Mouse (Mus musculus): ENCODE data around the gene Cenph. TPM values are rescaled to one million over a fixed set of nuclear protein-coding genes. Genes with fewer than 3 reads are reported as not detected.
"Not testable (repeated sequence)": the region's sequence is repeated elsewhere in the genome, so short reads cannot be mapped to it uniquely, and the experiment has no call there.

Cenph gene
- polyA plus RNA-seq, 1 experiment from 2014 or later = 72.2 TPM

DNA sequence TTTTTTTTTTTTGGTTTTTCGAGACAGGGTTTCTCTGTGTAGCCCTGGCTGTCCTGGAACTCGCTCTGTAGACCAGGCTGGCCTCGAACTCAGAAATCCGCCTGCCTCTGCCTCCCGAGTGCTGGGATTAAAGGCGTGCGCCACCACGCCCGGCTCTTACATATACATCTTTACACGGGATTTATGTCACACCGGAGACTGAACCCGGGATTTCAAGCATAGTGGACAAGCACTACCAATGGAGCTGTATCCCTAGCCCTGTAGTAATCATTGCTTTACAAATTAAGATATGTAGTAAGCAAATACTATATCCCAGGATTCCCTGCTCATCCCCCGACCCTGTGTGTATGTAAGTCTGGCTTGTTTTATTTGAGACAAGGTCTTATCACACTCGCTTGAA is 12.4 kb upstream of the Cenph start:
- H3K4me1 ChIP-seq (ENCODE audit: control insufficient read depth, insufficient read depth, low read length); H3K4me2 ChIP-seq (ENCODE audit: low read depth, severe bottlenecking); H3K27me3 ChIP-seq (ENCODE audit: control insufficient read depth, insufficient read depth, low read length); H3K9me3 ChIP-seq (ENCODE audit: control insufficient read depth, low read length); H3K27ac ChIP-seq (replicated peaks; ENCODE audit: low read depth, low read length); H3K9ac ChIP-seq (ENCODE audit: low read length); H3K36me3 ChIP-seq (ENCODE audit: control insufficient read depth, insufficient read depth, low read length); H3K4me3 ChIP-seq (ENCODE audit: low read depth, low read length); ATAC-seq (ENCODE audit: insufficient number of reproducible peaks, low FRiP score, low TSS enrichment, low read depth); DNase-seq (ENCODE audit: low spot score): not testable (repeated sequence)
- 94% methylated on average over 10 of the region's 14 CpGs for WGBS

DNA sequence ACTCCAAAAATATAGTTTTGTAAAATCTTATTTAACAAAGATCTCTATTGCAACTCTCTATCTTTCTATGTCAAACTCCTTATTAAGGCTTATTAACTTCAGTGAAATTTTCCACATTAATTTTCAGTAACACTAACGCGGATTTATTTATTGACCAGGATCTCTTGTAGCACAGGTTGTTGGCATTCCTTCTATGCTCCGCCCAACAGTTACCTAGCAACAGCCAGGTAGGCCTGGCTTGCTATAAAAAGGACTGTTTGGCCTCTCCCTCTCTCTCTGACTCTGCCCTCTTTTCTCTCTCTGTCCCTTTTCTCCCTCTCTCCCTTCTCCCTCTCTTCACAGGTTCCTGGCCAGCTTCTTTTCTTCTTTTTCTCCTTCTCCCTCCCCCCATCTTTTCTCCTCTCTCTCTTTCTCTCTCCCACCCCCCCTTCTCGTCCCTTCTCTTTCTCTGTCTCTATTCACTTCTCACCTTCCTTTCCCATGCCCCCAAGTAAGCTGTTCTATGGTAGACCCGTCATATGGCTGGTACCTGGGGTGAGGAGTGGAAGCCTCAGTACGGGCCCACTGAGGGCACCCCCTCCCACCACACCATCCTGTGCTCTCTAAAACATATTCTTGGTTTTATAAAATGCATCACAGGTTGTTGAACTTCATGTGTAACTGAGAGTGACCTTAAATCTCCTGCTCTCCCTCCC is 11.8 kb upstream of the Cenph start:
- H3K9ac ChIP-seq (ENCODE audit: low read length) = no peak overlapping the region
- DNase-seq (ENCODE audit: low spot score) = no peak
- WGBS = 67% methylated on average over 6 of the region's 6 CpGs
- H3K4me2 ChIP-seq (ENCODE audit: low read depth, severe bottlenecking) = no peak overlapping the region
- no peaks in the 10 kb centered on the region for H3K9me3 ChIP-seq (ENCODE audit: control insufficient read depth, low read length)
- H3K27me3 ChIP-seq (ENCODE audit: control insufficient read depth, insufficient read depth, low read length) = no peaks in the 10 kb centered on the region
- H3K4me3 ChIP-seq (ENCODE audit: low read depth, low read length) = no peak overlapping the region
- H3K4me1 ChIP-seq (ENCODE audit: control insufficient read depth, insufficient read depth, low read length) = peaks cover 3% of the 10 kb centered on the region; the same call in 1 of the 2 replicates
- H3K36me3 ChIP-seq (ENCODE audit: control insufficient read depth, insufficient read depth, low read length) = peaks cover 2% of the 10 kb centered on the region; the same call in 1 of the 2 replicates
- no peak overlapping the region for H3K27ac ChIP-seq (replicated peaks; ENCODE audit: low read depth, low read length)
- no peak for ATAC-seq (ENCODE audit: insufficient number of reproducible peaks, low FRiP score, low TSS enrichment, low read depth)

DNA sequence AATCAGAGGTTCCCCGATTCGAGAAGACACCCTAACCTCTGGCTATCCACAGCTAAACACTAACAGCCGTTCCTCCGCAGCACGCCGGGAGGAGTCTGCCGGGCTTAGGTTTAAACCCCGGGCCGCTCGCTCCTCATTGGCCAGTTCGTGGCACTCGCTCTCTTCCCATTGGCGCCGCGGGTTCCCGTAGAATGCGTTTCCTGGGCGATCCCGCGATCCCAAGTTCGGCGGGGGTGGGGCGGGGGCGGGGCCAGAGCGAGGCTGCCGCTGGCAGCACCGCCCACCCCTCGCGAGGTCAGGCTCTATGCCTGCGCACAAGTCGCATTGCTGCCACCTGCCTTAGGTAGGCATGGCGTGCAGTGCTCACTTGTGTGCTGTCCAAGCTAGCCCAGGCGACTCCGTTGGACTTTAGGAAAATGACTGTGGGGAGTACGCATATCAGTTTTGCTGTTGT is 10.7 kb upstream of the Cenph start, which contains the start of gene Ccnb1:
Ccnb1 (minus strand) TSS at position 157 of the 454 bp plus-strand sequence.
- Histone ChIP-seq H3K36me3 (ENCODE audit: control insufficient read depth, insufficient read depth, low read length) (peaks cover 2% of the 10 kb centered on the region; the same call in 1 of the 2 replicates), H3K9me3 (ENCODE audit: control insufficient read depth, low read length) (no peaks in the 10 kb centered on the region), H3K4me2 (ENCODE audit: low read depth, severe bottlenecking) (peak within 1 kb of the TSS; percentile 61), H3K4me1 (ENCODE audit: control insufficient read depth, insufficient read depth, low read length) (peaks cover 3% of the 10 kb centered on the region; the same call in 1 of the 2 replicates), H3K27me3 (ENCODE audit: control insufficient read depth, insufficient read depth, low read length) (no peaks in the 10 kb centered on the region), H3K4me3 (ENCODE audit: low read depth, low read length) (peak within 1 kb of the TSS; percentile 94), H3K9ac (ENCODE audit: low read length) (peak within 1 kb of the TSS; percentile 94), H3K27ac (replicated peaks; ENCODE audit: low read depth, low read length) (peak within 1 kb of the TSS; percentile 62; the same call in 1 of the 2 replicates)
- DNase-seq (ENCODE audit: low spot score) (peak; percentile 97), ATAC-seq (ENCODE audit: insufficient number of reproducible peaks, low FRiP score, low TSS enrichment, low read depth) (peak; percentile 98)
- WGBS = under 1% methylated on average over 35 of the region's 35 CpGs

- Histone ChIP-seq H3K27ac (replicated peaks; ENCODE audit: low read depth, low read length) (peak overlapping the region; percentile 62; the same call in 1 of the 2 replicates), H3K4me1 (ENCODE audit: control insufficient read depth, insufficient read depth, low read length) (peaks cover 3% of the 10 kb centered on the region; the same call in 1 of the 2 replicates), H3K4me2 (ENCODE audit: low read depth, severe bottlenecking) (peak overlapping the region; percentile 61), H3K27me3 (ENCODE audit: control insufficient read depth, insufficient read depth, low read length) (no peaks in the 10 kb centered on the region), H3K4me3 (ENCODE audit: low read depth, low read length) (peak overlapping the region; percentile 94), H3K9ac (ENCODE audit: low read length) (peak overlapping the region; percentile 94), H3K9me3 (ENCODE audit: control insufficient read depth, low read length) (no peaks in the 10 kb centered on the region), H3K36me3 (ENCODE audit: control insufficient read depth, insufficient read depth, low read length) (peaks cover 2% of the 10 kb centered on the region; the same call in 1 of the 2 replicates)
- under 1% methylated on average over 30 of the region's 30 CpGs for WGBS
- DNase-seq (ENCODE audit: low spot score) = peak; percentile 42
- peak; percentile 58 for ATAC-seq (ENCODE audit: insufficient number of reproducible peaks, low FRiP score, low TSS enrichment, low read depth)
These were observed 10.2 kb upstream of the Cenph start for GRCm38 (mm10) chr13:100785806-100786413.

DNA sequence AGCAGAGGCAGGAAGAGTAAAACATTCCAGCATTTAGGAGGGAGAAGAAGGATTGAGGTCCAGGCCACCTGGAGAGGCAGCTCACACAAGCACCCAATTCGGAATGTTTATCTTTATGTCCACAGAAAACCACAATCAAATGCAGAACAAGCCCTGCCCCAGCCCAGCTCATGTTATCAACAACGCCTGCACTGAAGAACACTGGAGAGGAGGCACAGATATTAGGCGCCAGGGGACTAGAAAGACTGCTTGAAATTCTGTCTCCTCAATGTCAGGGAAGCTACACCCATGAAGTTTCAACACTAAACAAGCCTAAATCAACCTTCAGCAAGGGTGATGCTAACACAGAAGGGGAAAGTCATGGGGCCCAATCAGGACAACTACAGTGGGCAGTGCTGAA is 1.8 kb upstream of the Cenph start:
- no peak overlapping the region for H3K4me3 ChIP-seq (ENCODE audit: low read depth, low read length)
- DNase-seq (ENCODE audit: low spot score) (no peak), ATAC-seq (ENCODE audit: insufficient number of reproducible peaks, low FRiP score, low TSS enrichment, low read depth) (no peak)
- WGBS = 85% methylated on average over 3 of the region's 3 CpGs
- H3K9ac ChIP-seq (ENCODE audit: low read length) = no peak overlapping the region
- no peak overlapping the region for H3K27ac ChIP-seq (replicated peaks; ENCODE audit: low read depth, low read length)
- no peaks in the 10 kb centered on the region for H3K27me3 ChIP-seq (ENCODE audit: control insufficient read depth, insufficient read depth, low read length)
- peaks cover 6% of the 10 kb centered on the region; the same call in 1 of the 2 replicates for H3K4me1 ChIP-seq (ENCODE audit: control insufficient read depth, insufficient read depth, low read length)
- no peak overlapping the region for H3K4me2 ChIP-seq (ENCODE audit: low read depth, severe bottlenecking)
- H3K36me3 ChIP-seq (ENCODE audit: control insufficient read depth, insufficient read depth, low read length) = peaks cover 5% of the 10 kb centered on the region
- no peaks in the 10 kb centered on the region for H3K9me3 ChIP-seq (ENCODE audit: control insufficient read depth, low read length)

DNA sequence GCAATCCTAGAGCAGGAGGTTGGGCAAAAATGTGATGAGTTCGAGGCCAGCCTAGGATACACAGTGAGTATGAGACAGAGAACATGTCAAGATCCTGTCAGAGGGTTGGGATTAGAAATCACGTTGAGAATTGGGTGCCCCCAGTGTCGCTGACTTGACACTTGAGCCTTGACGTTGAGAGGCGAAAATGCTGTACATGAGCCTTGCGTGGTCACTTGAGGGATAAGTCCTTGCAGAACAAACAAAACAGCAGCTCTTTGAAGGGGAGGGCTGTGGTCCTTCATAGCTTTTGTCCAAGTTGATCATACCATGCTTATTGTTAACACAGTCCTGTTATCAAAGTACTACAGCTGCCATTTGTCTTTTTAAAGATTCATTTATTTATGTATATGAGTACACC is 1.0 kb upstream of the Cenph start:
- ATAC-seq (ENCODE audit: insufficient number of reproducible peaks, low FRiP score, low TSS enrichment, low read depth) (no peak; the same call in 1 of the 2 replicates), DNase-seq (ENCODE audit: low spot score) (no peak)
- H3K9ac ChIP-seq (ENCODE audit: low read length) = no peak overlapping the region
- H3K9me3 ChIP-seq (ENCODE audit: control insufficient read depth, low read length) = no peaks in the 10 kb centered on the region
- no peak overlapping the region; the same call in 1 of the 2 replicates for H3K27ac ChIP-seq (replicated peaks; ENCODE audit: low read depth, low read length)
- H3K4me1 ChIP-seq (ENCODE audit: control insufficient read depth, insufficient read depth, low read length) = peaks cover 6% of the 10 kb centered on the region; the same call in 1 of the 2 replicates
- H3K4me2 ChIP-seq (ENCODE audit: low read depth, severe bottlenecking) = peak overlapping the region; percentile 84; the same call in 1 of the 2 replicates
- no peaks in the 10 kb centered on the region for H3K27me3 ChIP-seq (ENCODE audit: control insufficient read depth, insufficient read depth, low read length)
- peaks cover 7% of the 10 kb centered on the region for H3K36me3 ChIP-seq (ENCODE audit: control insufficient read depth, insufficient read depth, low read length)
- 63% methylated on average over 6 of the region's 6 CpGs for WGBS
- H3K4me3 ChIP-seq (ENCODE audit: low read depth, low read length) = no peak overlapping the region

GRCm38 (mm10) chr13:100776056-100776419 is 339 bp upstream of the Cenph start:
- H3K27ac ChIP-seq (replicated peaks; ENCODE audit: low read depth, low read length) = no peak overlapping the region
- H3K4me1 ChIP-seq (ENCODE audit: control insufficient read depth, insufficient read depth, low read length) = peaks cover 6% of the 10 kb centered on the region; the same call in 1 of the 2 replicates
- peaks cover 12% of the 10 kb centered on the region for H3K36me3 ChIP-seq (ENCODE audit: control insufficient read depth, insufficient read depth, low read length)
- no peaks in the 10 kb centered on the region for H3K27me3 ChIP-seq (ENCODE audit: control insufficient read depth, insufficient read depth, low read length)
- no peak for DNase-seq (ENCODE audit: low spot score)
- H3K4me2 ChIP-seq (ENCODE audit: low read depth, severe bottlenecking) = peak overlapping the region; percentile 84
- peak overlapping the region; percentile 94 for H3K4me3 ChIP-seq (ENCODE audit: low read depth, low read length)
- 18% methylated on average over 8 of the region's 8 CpGs for WGBS
- H3K9me3 ChIP-seq (ENCODE audit: control insufficient read depth, low read length) = no peaks in the 10 kb centered on the region
- no peak overlapping the region for H3K9ac ChIP-seq (ENCODE audit: low read length)
- peak; percentile 37; the same call in 1 of the 2 replicates for ATAC-seq (ENCODE audit: insufficient number of reproducible peaks, low FRiP score, low TSS enrichment, low read depth)

DNA sequence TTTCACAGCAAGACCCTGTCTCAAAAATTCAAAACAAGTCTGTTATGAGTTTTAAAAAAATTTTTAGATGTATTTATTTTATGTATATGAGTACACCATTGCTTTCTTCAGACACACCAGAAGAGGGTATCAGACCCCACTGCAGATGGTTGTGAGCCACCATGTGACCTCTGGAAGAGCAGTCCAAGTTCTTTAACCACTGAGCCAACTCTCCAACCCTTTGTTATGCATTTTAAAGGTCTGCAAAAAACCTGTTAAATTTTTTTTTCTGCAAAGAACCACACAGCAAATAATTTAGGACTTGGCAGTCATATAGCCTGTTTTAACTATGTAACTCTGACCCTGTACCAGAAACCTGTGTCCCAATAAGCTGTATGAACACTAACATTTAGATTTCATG is 995 bp downstream of the Cenph start:
- Histone ChIP-seq H3K4me1 (ENCODE audit: control insufficient read depth, insufficient read depth, low read length) (peaks cover 6% of the 10 kb centered on the region; the same call in 1 of the 2 replicates), H3K9me3 (ENCODE audit: control insufficient read depth, low read length) (no peaks in the 10 kb centered on the region), H3K9ac (ENCODE audit: low read length) (peak overlapping the region; percentile 84), H3K36me3 (ENCODE audit: control insufficient read depth, insufficient read depth, low read length) (peaks cover 9% of the 10 kb centered on the region), H3K4me2 (ENCODE audit: low read depth, severe bottlenecking) (peak overlapping the region; percentile 84), H3K27me3 (ENCODE audit: control insufficient read depth, insufficient read depth, low read length) (no peaks in the 10 kb centered on the region), H3K27ac (replicated peaks; ENCODE audit: low read depth, low read length) (no peak overlapping the region), H3K4me3 (ENCODE audit: low read depth, low read length) (peak overlapping the region; percentile 94)
- ATAC-seq (ENCODE audit: insufficient number of reproducible peaks, low FRiP score, low TSS enrichment, low read depth) = no peak
- DNase-seq (ENCODE audit: low spot score) = no peak
